19 mouse cellular contexts compared by ENCODE assay signal in genomic region chr12:107016801-107017200, GRCm38 (mm10).
"Had no signal": no experiment of that assay in that cellular context is flagged by ENCODE, and none has a peak within 500 bp of the region (broad histone marks: within the 10 kb centered on the region; RNA-seq: fewer than 3 reads in every experiment).

No protein-coding gene starts in this region.

- H3K36me3 ChIP-seq: limb, embryonic 10.5 days; limb, embryonic 13.5 days; liver, embryonic 12.5 days; liver, embryonic 15.5 days; lung, embryonic 15.5 days; midbrain, embryonic 10.5 days; midbrain, embryonic 13.5 days; neural tube, embryonic 13.5 days had no signal

- H3K9me3 ChIP-seq: limb, embryonic 10.5 days; limb, embryonic 13.5 days; liver, embryonic 12.5 days; liver, embryonic 15.5 days; lung, embryonic 15.5 days; midbrain, embryonic 10.5 days; midbrain, embryonic 13.5 days; neural tube, embryonic 13.5 days had no signal

- ATAC-seq: intestine, embryonic 16.5 days; liver, embryonic 12.5 days; midbrain, embryonic 13.5 days had no signal

- H3K27me3 ChIP-seq: liver, embryonic 12.5 days; liver, embryonic 15.5 days; lung, embryonic 15.5 days; megakaryocyte, embryonic 14.5 days; midbrain, embryonic 13.5 days; neural tube, embryonic 13.5 days had no signal

- H3K4me3 ChIP-seq: layer of hippocampus, adult 2 months; limb, embryonic 10.5 days; limb, embryonic 13.5 days; liver, embryonic 12.5 days; liver, embryonic 15.5 days; lung, embryonic 15.5 days; megakaryocyte, embryonic 14.5 days; midbrain, embryonic 10.5 days; midbrain, embryonic 13.5 days; neural tube, embryonic 13.5 days had no signal

- H3K4me2 ChIP-seq: limb, embryonic 13.5 days; liver, embryonic 12.5 days; liver, embryonic 15.5 days; lung, embryonic 15.5 days; midbrain, embryonic 13.5 days; neural tube, embryonic 13.5 days had no signal

- H3K27ac ChIP-seq: kidney, postnatal 0 days; layer of hippocampus, adult 2 months; limb, embryonic 10.5 days; limb, embryonic 13.5 days; liver, embryonic 12.5 days; liver, embryonic 15.5 days; lung, embryonic 15.5 days; midbrain, embryonic 10.5 days; midbrain, embryonic 13.5 days; neural tube, embryonic 13.5 days had no signal

- DNase-seq: kidney, adult 2 months; kidney, postnatal 25 days; layer of hippocampus, adult 9-11 months; liver; lung, adult 18-20 months; lung, postnatal 10 days; lung, postnatal 36 days had no signal

- H3K4me1 ChIP-seq: limb, embryonic 10.5 days; limb, embryonic 13.5 days; liver, embryonic 12.5 days; liver, embryonic 15.5 days; lung, embryonic 15.5 days; megakaryocyte, embryonic 14.5 days; midbrain, embryonic 10.5 days; midbrain, embryonic 13.5 days; neural tube, embryonic 13.5 days had no signal

- H3K9ac ChIP-seq: limb, embryonic 13.5 days; liver, embryonic 12.5 days; liver, embryonic 15.5 days; lung, embryonic 15.5 days; midbrain, embryonic 13.5 days; neural tube, embryonic 13.5 days had no signal
